Mouse (Mus musculus) liver, embryonic 14.5 days (tissue): Measurements from ENCODE around the gene Plin5.

ENCODE experiments used
- CTCF ChIP-seq: IDR thresholded peaks from 2 replicates; pipeline ENCODE4 v1.5.1; 2016; ENCODE audit warnings: antibody characterized with exemption, low read depth, control low read depth
- EP300 ChIP-seq: IDR thresholded peaks from 2 replicates; pipeline ENCODE4 v1.6.1; 2016; ENCODE audit warnings: antibody characterized with exemption, low read depth

DNA sequence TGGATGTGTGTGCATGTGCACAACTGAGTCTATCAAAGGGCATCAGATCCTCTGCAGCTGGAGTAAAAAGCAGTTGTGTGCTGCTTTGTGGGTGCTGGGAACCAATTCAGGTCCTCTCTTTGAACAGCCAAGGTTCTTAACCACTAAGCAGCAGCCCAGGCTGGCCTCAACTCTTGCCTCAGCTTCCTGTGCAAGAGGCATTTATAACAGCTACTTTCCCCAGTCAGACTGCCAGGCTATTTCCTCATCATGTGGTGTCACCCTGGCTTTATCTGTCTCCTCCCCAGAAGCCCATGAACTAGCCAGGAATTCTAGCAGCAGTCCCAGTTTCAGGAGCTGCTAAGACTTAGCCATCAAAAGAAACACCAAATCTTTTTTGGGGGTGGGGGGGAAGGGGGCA lies 50.9 kb downstream of the Plin5 start:
- no peak for TF ChIP-seq CTCF
- TF ChIP-seq EP300: no peak
